Mouse (Mus musculus) ES-Bruce4 (cell line): Measurements from ENCODE around the gene Il2rb. TPM values are rescaled to one million over a fixed set of nuclear protein-coding genes. Genes with fewer than 3 reads are reported as not detected.

Experiments used
- H3K27ac ChIP-seq: 2 replicates; pipeline ENCODE4 v1.5.1; 2012; ENCODE audit warnings: low read length, inconsistent platforms; ENCODE audit not compliant: insufficient read depth
- H3K27me3 ChIP-seq: 2 replicates; pipeline ENCODE4 v1.6.1; 2012; ENCODE audit warnings: mild to moderate bottlenecking, low read length, inconsistent platforms; ENCODE audit not compliant: control insufficient read depth, poor library complexity, insufficient read depth, severe bottlenecking
- H3K36me3 ChIP-seq: 2 replicates; pipeline ENCODE4 v1.6.1; 2012; ENCODE audit warnings: inconsistent platforms, mild to moderate bottlenecking, low read length, moderate library complexity; ENCODE audit not compliant: control insufficient read depth, poor library complexity, insufficient read depth, severe bottlenecking
- H3K4me1 ChIP-seq: one replicate; pipeline ENCODE4 v1.8.1; 2011; ENCODE audit warnings: low read length; ENCODE audit not compliant: control insufficient read depth, insufficient read depth
- H3K4me3 ChIP-seq: 2 replicates; pipeline ENCODE4 v1.5.1; 2011; ENCODE audit warnings: low read depth, mild to moderate bottlenecking, low read length
- H3K9ac ChIP-seq: 2 replicates; pipeline ENCODE4 v1.6.1; 2012; ENCODE audit warnings: low read depth, mild to moderate bottlenecking, inconsistent platforms; ENCODE audit not compliant: poor library complexity, severe bottlenecking
- H3K9me3 ChIP-seq: replicated peaks from 2 replicates; pipeline ENCODE4 v1.6.1; 2012; ENCODE audit warnings: mild to moderate bottlenecking, low read length, inconsistent platforms; ENCODE audit not compliant: control insufficient read depth, poor library complexity, insufficient read depth, severe bottlenecking
- CTCF ChIP-seq: IDR thresholded peaks from one replicate; pipeline ENCODE4 v1.8.1; 2011; ENCODE audit warnings: low read depth, low read length
- EP300 ChIP-seq: IDR thresholded peaks from 2 replicates; pipeline ENCODE4 v1.6.1; 2011; ENCODE audit warnings: low read depth, low read length; ENCODE audit not compliant: insufficient read depth
- POLR2A ChIP-seq: IDR thresholded peaks from one replicate; pipeline ENCODE4 v1.8.1; 2011; ENCODE audit warnings: low read length; ENCODE audit not compliant: insufficient read depth
- polyA plus RNA-seq: library from polyadenylated mRNA; stranded (reverse); fragments of >200 nt; gene quantifications from 2 replicates; pipeline ENCODE4 v1.2.4, GENCODE M21; 2011; ENCODE audit warnings: low read depth; ENCODE audit not compliant: missing spikeins, insufficient read depth, insufficient read length

Gene Il2rb
- polyA plus RNA-seq, 1 experiment, result 0.42 TPM

- Histone ChIP-seq H3K36me3 (no peaks in the 10 kb centered on the region), H3K27ac (no peak overlapping the region), H3K4me3 (no peak overlapping the region), H3K9me3 (no peaks in the 10 kb centered on the region), H3K9ac (no peak overlapping the region), H3K27me3 (no peaks in the 10 kb centered on the region), H3K4me1 (peaks cover 6% of the 10 kb centered on the region)
- no peak for TF ChIP-seq POLR2A
- TF ChIP-seq CTCF, result no peak
- no peak for TF ChIP-seq EP300
These were observed 64.2 kb downstream of the Il2rb start for GRCm38 (mm10) chr15:78430874-78431273.

GRCm38 (mm10) chr15:78429871-78430622 lies 65.0 kb downstream of the Il2rb start:
- H3K4me3 ChIP-seq, result no peak overlapping the region

More at GRCm38 (mm10) chr15:78429871-78430622, 65.0 kb downstream of the Il2rb start:
- no peaks in the 10 kb centered on the region for H3K27me3 ChIP-seq
- H3K9ac ChIP-seq, result no peak overlapping the region
- peaks cover 6% of the 10 kb centered on the region for H3K4me1 ChIP-seq
- H3K27ac ChIP-seq, result no peak overlapping the region
- H3K9me3 ChIP-seq, result no peaks in the 10 kb centered on the region
- no peaks in the 10 kb centered on the region for H3K36me3 ChIP-seq
- no peak for TF ChIP-seq EP300
- no peak for TF ChIP-seq CTCF
- TF ChIP-seq POLR2A, result no peak

Other genes with a start within 250 kb of the Il2rb start
- gene Csf2rb2, start 189.6 kb downstream of the Il2rb start, polyA plus RNA-seq, result not detected in 2 replicates
- 0.58 and 1.1 TPM in 2 replicates for gene Csf2rb, start 169.5 kb downstream of the Il2rb start, polyA plus RNA-seq
- gene Tex33, start 99.4 kb downstream of the Il2rb start, polyA plus RNA-seq, result not detected in 2 replicates
- gene Tst, start 89.4 kb downstream of the Il2rb start, polyA plus RNA-seq, result 9.8 and 10.5 TPM in 2 replicates
- gene Mpst, start 88.9 kb downstream of the Il2rb start, polyA plus RNA-seq, result 15.4 and 18.4 TPM in 2 replicates
- 31.4 and 35.9 TPM in 2 replicates for gene Kctd17, start 66.7 kb downstream of the Il2rb start, polyA plus RNA-seq
- gene Tmprss6, start 26.6 kb downstream of the Il2rb start, polyA plus RNA-seq, result 0.70 TPM in 1 of 2 replicates, not detected in the other
- gene C1qtnf6, start 36.1 kb upstream of the Il2rb start, polyA plus RNA-seq, result 5.1 and 7.4 TPM in 2 replicates
- gene Sstr3, start 49.4 kb upstream of the Il2rb start, polyA plus RNA-seq, result not detected in 2 replicates
- not detected in 2 replicates for gene Rac2, start 77.5 kb upstream of the Il2rb start, polyA plus RNA-seq
- gene Cyth4, start 101.8 kb upstream of the Il2rb start, polyA plus RNA-seq, result 0.40 and 0.41 TPM in 2 replicates
- gene Elfn2, start 223.5 kb upstream of the Il2rb start, polyA plus RNA-seq, result 0.07 and 0.12 TPM in 2 replicates